Mouse (Mus musculus): ENCODE results near the gene Mms19. TPM values are rescaled to one million over a fixed set of nuclear protein-coding genes. Genes with fewer than 3 reads are reported as not detected.

The Mms19 gene
- total RNA-seq, 2 experiments from 2014 or later, result 28.7 to 34.6 TPM

DNA sequence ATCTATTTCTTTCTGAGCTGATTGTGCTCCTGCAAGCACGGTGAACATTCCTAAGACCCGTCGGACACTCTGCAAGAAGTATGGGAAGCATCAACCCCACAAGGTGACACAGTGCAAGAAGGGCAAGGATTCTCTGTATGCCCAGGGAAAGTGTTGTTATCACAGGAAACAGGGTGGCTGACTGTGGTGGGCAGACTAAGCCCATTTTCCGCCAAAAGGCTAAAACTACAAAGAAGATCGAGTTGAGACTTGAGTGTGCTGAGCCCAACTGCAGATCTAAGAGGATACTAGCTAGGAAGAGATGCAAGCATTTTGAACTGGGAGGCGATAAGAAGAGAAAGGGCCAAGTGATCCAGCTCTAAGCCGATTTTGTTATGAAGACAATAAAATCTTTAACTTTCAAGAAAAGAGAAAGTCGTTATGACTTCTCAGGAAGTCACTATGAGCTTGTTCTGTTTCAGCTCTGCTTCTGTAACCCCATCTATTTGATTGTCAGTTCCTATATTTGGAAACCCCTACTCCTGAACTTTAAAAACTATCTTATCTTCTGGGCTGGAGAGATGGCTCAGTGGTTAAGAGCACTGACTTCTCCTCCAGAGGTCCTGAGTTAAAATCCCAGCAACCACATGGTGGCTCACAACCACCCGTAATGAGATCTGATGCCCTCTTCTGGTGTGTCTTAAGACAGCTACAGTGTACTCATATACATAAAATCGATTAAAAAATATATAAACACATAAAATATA lies 77.9 kb downstream of the Mms19 start:
- no peak for DNase-seq (ENCODE audit: low spot score in 2 of 2)

DNA sequence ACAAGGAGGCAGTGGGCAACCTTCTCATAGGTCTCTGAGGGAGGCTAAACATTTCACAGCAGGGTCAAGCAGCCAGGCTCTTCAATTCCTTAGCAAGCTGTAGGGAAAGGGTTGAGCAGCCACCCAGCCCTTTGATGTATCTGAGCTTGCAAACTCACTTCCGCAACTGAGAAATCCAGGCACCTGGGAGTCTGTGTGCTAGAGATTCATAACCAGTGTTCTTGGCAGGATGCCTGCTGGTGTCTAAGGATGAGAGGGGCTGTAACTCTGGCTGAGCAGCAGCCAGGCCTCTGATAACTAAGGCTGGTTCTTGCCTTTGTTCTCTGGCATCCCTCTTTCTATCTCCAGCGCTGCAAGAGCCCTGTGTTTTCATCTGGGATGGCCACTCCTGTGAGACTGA lies 79.3 kb downstream of the Mms19 start:
- DNase-seq (ENCODE audit: low spot score in 2 of 2), result no peak

DNA sequence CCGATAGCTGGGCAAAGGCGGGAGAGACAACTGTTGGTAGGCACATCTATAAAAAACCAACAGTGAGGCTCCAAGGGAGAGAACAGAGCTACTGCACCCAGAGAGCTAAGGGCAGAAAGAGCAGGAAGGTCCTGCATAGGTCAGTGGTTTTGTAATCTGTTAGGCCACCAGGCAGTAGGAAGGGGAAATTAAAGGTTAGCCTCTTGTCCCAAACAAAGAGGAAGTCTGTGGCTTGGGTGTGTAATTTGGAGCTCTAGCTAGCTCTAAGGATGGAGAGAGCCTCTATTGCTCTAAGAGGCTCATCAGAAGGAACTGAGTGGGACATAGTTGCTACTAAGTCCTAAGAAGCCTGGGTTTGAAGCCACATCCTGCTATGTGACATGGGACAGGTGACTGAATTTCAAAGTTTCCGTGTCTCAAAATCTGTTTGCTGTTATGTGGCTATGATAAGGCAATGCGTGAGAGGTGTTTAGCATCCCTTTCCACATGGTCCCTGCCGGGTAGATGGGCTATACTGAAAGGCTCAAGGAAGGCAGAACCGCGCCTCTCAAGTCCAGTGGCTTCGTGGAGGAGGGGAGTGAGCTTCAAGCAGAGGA lies 80.4 kb downstream of the Mms19 start:
- no peak for DNase-seq (ENCODE audit: low spot score in 2 of 2)

DNA sequence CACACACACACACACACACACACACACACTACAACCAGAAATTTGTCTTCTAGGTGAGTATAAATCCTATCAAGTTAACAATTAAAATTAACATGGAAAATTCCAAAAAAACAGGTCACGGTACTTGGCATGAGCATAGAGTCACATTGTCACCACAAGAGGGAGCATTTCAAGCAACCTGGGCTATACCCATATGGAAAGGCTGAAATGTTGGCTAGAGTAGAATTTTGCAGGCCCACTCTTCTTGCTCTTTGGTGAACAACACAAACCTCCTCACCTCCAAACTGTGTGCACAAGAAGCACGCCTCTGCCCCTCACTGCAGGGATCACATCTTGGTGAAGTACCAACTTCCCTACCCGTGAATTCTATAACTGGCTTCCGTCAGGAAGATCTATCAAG lies 82.1 kb downstream of the Mms19 start:
- peak in 1 of 2 experiments; percentile 48 for DNase-seq (ENCODE audit: low spot score in 2 of 2)

DNA sequence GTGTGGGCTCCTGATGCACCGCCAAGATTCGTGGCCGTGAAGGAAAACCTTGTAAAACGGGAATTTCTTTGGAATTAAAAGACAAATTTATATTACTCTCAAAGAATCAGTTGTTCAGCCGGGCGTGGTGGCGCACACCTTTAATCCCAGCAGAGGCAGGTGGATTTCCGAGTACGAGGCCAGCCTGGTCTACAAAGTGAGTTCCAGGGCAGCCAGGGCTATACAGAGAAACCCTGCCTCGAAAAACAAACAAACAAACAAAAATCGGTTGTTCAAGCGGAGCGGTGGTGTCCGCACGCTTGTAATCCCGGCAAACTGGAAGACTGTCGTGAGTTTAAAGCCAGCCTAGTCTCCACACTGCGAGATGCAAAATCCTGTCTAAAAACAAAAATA lies 84.6 kb downstream of the Mms19 start:
- no peak for DNase-seq (ENCODE audit: low spot score in 2 of 2)

DNA sequence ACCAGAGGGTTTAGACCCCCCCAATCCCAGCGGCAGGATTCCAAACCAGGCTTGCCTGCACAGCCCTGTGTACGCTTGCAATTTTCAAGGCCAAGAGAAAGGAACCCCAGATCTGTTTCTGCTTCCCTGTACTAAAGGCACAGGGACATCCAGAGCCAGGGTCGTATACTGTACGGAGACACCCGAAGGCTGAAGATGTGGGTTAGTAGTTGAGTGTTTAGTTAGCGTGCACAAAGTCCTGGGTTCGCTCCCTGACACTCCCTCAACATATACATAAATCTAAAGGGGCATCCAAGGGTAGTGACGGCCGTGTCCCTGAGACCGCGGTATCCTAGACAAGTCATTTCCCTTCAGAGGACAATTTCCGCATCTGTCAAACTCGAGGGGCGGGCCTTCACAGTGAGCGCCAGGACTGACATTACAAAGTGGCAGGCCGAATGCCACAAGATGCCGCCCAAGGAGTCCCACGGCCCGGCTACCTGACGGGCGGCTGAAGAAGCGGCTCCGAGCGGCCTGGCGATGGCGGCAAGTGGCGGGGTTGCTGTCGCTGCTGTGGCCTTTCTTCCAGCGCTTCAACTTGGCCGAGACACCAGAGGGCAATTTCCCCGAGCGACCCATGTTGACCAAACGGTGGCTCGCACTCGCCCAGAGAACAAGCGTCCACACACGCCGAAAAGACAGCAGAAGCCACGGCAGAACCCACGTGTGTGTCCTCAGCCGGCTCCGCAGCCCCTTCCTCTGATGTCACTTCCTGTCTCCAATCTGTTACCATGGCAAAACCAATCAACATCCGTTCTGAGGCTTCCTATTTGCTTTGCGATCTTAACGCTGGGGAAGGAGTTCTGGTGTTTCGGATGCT lies 85.3 kb downstream of the Mms19 start, which contains the start of gene Rrp12:
TSS of gene Rrp12 (minus strand) at position 714 of the 859 bp plus-strand sequence.
- DNase-seq (ENCODE audit: low spot score in 2 of 2), result peak; percentile 80 to 93

DNA sequence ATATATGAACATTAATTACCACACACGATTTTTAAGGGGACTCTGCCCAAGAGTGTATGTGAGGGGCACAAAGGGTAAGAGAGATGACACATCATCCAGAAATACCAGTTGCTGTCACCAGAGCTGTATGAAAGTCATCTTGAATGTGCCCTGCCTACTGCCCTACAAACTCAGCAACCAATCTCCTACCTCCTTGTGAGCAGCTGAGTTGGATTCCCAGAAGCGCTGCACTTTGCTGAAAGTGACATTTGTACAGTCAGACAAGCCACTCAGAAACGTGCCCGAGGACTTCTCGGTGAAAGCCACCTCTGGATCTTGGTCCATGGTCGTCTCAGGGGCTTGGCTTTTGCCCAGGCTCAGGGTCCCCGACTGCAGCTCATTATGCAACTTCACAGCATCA lies 86.0 kb downstream of the Mms19 start:
- DNase-seq (ENCODE audit: low spot score in 2 of 2), result no peak

Other genes with a start within 250 kb of the Mms19 start
- gene Slit1, start 237.5 kb downstream of the Mms19 start, total RNA-seq (2021), result 100 to 1,000 TPM; 209 to 224 TPM
- 1 to 10 TPM; 2.6 to 2.9 TPM for gene Arhgap19, start 179.1 kb downstream of the Mms19 start, total RNA-seq (2021)
- gene Frat1, start 151.2 kb downstream of the Mms19 start, total RNA-seq (2021), result 10 to 100 TPM; 17.8 to 22.3 TPM
- gene Frat2, start 133.0 kb downstream of the Mms19 start, total RNA-seq (2021), result 10 to 100 TPM; 12.9 to 13.1 TPM
- gene Rrp12, start 85.0 kb downstream of the Mms19 start, total RNA-seq (2021), result 10 to 100 TPM; 31.8 to 32.2 TPM
- 100 to 1,000 TPM; 541 to 553 TPM for gene Pgam1, start 69.2 kb downstream of the Mms19 start, total RNA-seq (2021)
- gene Exosc1, start 47.7 kb downstream of the Mms19 start, total RNA-seq (2021), result 10 to 100 TPM; 24.9 to 28.3 TPM
- gene Zdhhc16, start 47.7 kb downstream of the Mms19 start, total RNA-seq (2021), result 10 to 100 TPM; 34.6 to 38.8 TPM
- 10 to 100 TPM; 13.4 to 14.6 TPM for gene Ubtd1, start 606 bp upstream of the Mms19 start, total RNA-seq (2021)
- gene Ankrd2, start 54.8 kb upstream of the Mms19 start, total RNA-seq (2021), result under 1 TPM in 1 of 2 experiments, not detected in 1; 0.30 TPM
- 1 to 10 TPM; 8.7 to 9.4 TPM for gene Hoga1, start 64.5 kb upstream of the Mms19 start, total RNA-seq (2021)
- 1 to 10 TPM; 1.6 to 2.1 TPM for gene 4933411K16Rik, start 71.1 kb upstream of the Mms19 start, total RNA-seq (2021)
- gene Morn4, start 105.2 kb upstream of the Mms19 start, total RNA-seq (2021), result 10 to 100 TPM; 71.3 TPM
- gene Pi4k2a, start 109.3 kb upstream of the Mms19 start, total RNA-seq (2021), result 10 to 100 TPM; 69.2 to 69.6 TPM
- 10 to 100 TPM; 18.8 to 20.6 TPM for gene Avpi1, start 147.9 kb upstream of the Mms19 start, total RNA-seq (2021)
- gene Marveld1, start 166.2 kb upstream of the Mms19 start, total RNA-seq (2021), result 1 to 10 TPM; 5.1 to 5.8 TPM
- gene Zfyve27, start 182.8 kb upstream of the Mms19 start, total RNA-seq (2021), result 10 to 100 TPM; 90.6 to 94.5 TPM
- under 1 TPM; 0.23 to 0.42 TPM for gene Sfrp5, start 221.1 kb upstream of the Mms19 start, total RNA-seq (2021)

Measured in layer of hippocampus, adult 18-20 months (tissue).